Mouse (Mus musculus): ENCODE results near the gene Zfp629.

- TF ChIP-seq POLR2A (IDR thresholded peaks at IDR 0.05; ENCODE audit: control insufficient read depth, extremely low read depth, insufficient read depth, low read length, poor library complexity), result no peak
- no peak for TF ChIP-seq CTCF (IDR thresholded peaks at IDR 0.05; ENCODE audit: borderline replicate concordance, control insufficient read depth, extremely low read depth, insufficient read depth, low read length, poor library complexity)
Observed at GRCm38 (mm10) chr7:127604256-127604655, 11.3 kb downstream of the Zfp629 start.
